Mouse (Mus musculus): ENCODE measurements at regions not wholly inside any gene's neighbourhood (a gene's known extent, or its start where the extent isn't known, plus 50 kb on each side); places are given as distances from the start of the nearest gene placed in this dataset.

DNA sequence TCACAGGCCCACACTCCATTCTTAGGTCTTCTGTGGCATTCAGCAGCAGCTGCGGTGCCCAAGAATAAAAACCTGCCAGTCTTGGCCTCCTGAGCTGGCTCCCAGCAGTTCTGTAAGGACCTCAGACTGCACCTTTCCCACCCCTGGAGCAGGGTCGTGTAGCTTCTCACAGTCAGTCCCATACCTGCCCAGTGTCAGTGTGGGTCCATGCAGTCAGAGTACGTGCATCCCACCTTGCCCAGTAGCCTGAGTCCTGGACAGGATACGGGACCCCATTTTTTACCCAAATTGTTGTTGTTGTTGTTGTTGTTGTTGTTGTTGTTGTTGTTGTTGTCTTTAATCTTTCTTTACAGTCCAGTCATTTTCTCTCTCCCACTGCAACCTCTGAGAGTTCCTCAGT is 6811.3 kb downstream of the 9330182O14Rik start:
- no peak for DNase-seq (ENCODE audit: low spot score in 2 of 2)

- peak in 1 of 2 experiments; percentile 37 for DNase-seq (ENCODE audit: low spot score in 2 of 2)
Observed at GRCm38 (mm10) chr15:46990201-46990600, 6856.0 kb downstream of the 9330182O14Rik start.

DNA sequence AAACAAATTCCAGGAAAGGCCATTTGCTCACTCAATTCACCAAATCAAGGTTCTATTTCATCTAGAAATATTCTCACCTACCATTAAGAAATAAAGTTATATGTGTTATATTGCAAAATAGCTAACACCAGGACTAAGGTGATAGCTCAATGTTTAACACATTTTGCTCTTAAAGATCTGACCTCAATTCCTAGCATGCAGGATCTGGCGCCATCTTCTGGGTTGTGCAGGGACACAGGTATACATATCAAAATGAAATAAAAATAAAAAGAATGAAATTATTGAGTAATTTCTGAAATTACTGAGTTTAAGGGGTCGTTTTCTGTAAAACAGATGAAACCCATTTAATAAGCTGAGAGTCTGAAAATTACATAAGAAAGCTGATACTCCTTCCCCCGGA is 6862.9 kb downstream of the 9330182O14Rik start:
- DNase-seq (ENCODE audit: low spot score in 2 of 2): no peak
